Mouse (Mus musculus) olfactory bulb, adult 2 months (tissue): ENCODE results near the gene Znfx1.

Experiments
- CTCF ChIP-seq: fragments of 200-500 bp; IDR thresholded peaks from 2 replicates; pipeline ENCODE4 v1.5.1; 2012; ENCODE audit warnings: low read depth, mild to moderate bottlenecking, low read length, moderate library complexity; ENCODE audit not compliant: insufficient read depth
- POLR2A ChIP-seq: fragments of 200-500 bp; IDR thresholded peaks from 2 replicates; pipeline ENCODE4 v1.6.1; 2012; ENCODE audit warnings: mild to moderate bottlenecking, low read depth, low read length, moderate library complexity; ENCODE audit not compliant: insufficient read depth

DNA sequence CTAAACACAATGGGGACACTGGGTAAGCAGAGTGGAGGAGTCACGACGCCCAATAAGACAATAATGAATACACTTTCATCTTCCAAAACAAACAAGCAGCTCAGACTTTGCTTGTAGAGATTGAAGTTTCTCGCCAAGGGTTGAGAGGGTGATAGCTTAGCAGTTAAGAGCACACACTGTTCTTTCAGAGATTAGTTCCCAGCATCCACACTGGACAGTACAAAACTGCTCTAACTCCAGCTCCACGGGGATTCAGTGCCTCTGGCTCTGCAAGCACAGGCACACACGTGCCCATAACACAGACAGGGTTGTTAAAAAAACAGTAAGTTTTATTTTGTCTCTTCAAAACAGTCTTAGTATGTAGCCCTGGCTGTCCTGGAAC is 5.9 kb downstream of the Znfx1 start:
- TF ChIP-seq CTCF, result no peak
- TF ChIP-seq POLR2A, result no peak
